Mouse (Mus musculus) midbrain, embryonic 12.5 days (tissue): ENCODE results near the gene Grin2a. TPM values are rescaled to one million over a fixed set of nuclear protein-coding genes. Genes with fewer than 3 reads are reported as not detected.

Source experiments
- ATAC-seq: fragments of 200-750 bp; cut with Nextera tagmentation; 2 replicates; pipeline ENCODE4 v1.8.0; 2017; ENCODE audit warnings: low read depth, moderate TSS enrichment, moderate library complexity; ENCODE audit not compliant: low FRiP score
- H3K27ac ChIP-seq: fragments of 300-500 bp; sonication (generic); replicated peaks from 2 replicates; pipeline ENCODE4 v1.5.1; 2016; ENCODE audit warnings: mild to moderate bottlenecking
- H3K27me3 ChIP-seq: fragments of 300-500 bp; sonication (generic); 2 replicates; pipeline ENCODE4 v1.6.1; 2016; ENCODE audit warnings: mild to moderate bottlenecking
- H3K36me3 ChIP-seq: fragments of 300-500 bp; sonication (generic); 2 replicates; pipeline ENCODE4 v1.6.1; 2016
- H3K4me1 ChIP-seq: fragments of 300-500 bp; sonication (generic); 2 replicates; pipeline ENCODE4 v1.6.1; 2016
- H3K4me2 ChIP-seq: fragments of 300-500 bp; sonication (generic); replicated peaks from 2 replicates; pipeline ENCODE4 v1.6.1; 2016; ENCODE audit warnings: mild to moderate bottlenecking, moderate library complexity
- H3K4me3 ChIP-seq: fragments of 300-500 bp; sonication (generic); 2 replicates; pipeline ENCODE4 v1.5.1; 2016; ENCODE audit warnings: mild to moderate bottlenecking
- H3K9ac ChIP-seq: fragments of 300-500 bp; sonication (generic); replicated peaks from 2 replicates; pipeline ENCODE4 v1.6.1; 2016; ENCODE audit warnings: mild to moderate bottlenecking, moderate library complexity
- H3K9me3 ChIP-seq: fragments of 300-500 bp; sonication (generic); 2 replicates; pipeline ENCODE4 v1.6.1; 2016; ENCODE audit warnings: mild to moderate bottlenecking
- WGBS: fragments of 180-500 bp; shearing (Covaris S2); methylation state at CpG from one replicate; pipeline ENCODE4 v1.1.7; 2016; 5-methylcytosine and 5-hydroxymethylcytosine counted together
- polyA plus RNA-seq: library from polyadenylated mRNA; unstranded; fragments of >200 nt; fragmentation: Nextera tagmentation; extraction: Ambion mirVana; gene quantifications from 2 replicates; pipeline ENCODE4 v1.2.1, GENCODE M21; 2016

Grin2a gene
- polyA plus RNA-seq, 1 experiment from 2014 or later: 2.8 TPM

DNA sequence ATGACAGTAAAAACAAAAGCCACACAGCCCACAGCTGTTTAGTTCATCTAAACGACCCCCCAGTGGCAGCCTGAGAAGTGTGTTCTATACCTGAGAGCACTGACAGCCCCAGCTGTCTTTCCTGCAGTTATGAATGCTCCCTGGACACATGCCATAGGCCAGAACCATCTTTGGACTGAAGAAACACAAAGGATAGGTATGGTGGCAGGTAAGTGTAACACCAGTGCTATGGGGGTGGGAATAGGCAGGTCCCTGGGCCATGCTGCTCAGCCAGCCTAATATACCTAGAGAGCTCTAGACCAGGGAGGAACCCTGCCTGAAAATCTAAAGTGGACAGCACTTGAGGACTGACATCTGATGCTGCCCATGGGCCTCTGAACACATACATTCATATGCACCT is 93.9 kb downstream of the Grin2a start:
- Histone ChIP-seq H3K9me3 (no peaks in the 10 kb centered on the region), H3K9ac (no peak overlapping the region), H3K27ac (no peak overlapping the region), H3K4me1 (no peaks in the 10 kb centered on the region), H3K4me2 (no peak overlapping the region), H3K4me3 (no peak overlapping the region), H3K36me3 (no peaks in the 10 kb centered on the region), H3K27me3 (no peaks in the 10 kb centered on the region)
- no peak for ATAC-seq
- WGBS: 58% methylated on average over 1 of the region's 1 CpGs

DNA sequence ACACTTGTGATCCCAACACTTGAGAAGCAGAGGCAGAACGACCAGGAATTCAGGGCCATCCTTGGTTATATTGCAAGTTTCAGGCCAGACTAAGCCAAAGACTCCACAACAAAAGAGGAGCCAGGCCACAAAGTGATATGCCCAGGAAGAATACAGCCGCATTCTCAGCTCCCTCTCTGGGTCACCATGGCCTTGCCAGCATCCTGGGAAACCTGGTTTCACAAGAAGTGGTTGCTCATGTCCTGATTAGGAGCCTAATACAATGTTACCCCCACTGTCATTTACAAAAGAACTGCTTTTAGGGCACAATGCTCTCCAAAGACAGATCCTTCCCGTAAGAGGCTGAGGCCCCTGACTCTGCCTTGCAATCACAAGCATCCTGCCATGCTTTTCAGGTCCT is 94.4 kb downstream of the Grin2a start:
- Histone ChIP-seq H3K9me3 (no peaks in the 10 kb centered on the region), H3K4me1 (no peaks in the 10 kb centered on the region), H3K4me2 (no peak overlapping the region), H3K36me3 (no peaks in the 10 kb centered on the region), H3K9ac (no peak overlapping the region), H3K27me3 (no peaks in the 10 kb centered on the region), H3K27ac (no peak overlapping the region), H3K4me3 (no peak overlapping the region)
- no peak for ATAC-seq
- WGBS: 82% methylated on average over 3 of the region's 3 CpGs

DNA sequence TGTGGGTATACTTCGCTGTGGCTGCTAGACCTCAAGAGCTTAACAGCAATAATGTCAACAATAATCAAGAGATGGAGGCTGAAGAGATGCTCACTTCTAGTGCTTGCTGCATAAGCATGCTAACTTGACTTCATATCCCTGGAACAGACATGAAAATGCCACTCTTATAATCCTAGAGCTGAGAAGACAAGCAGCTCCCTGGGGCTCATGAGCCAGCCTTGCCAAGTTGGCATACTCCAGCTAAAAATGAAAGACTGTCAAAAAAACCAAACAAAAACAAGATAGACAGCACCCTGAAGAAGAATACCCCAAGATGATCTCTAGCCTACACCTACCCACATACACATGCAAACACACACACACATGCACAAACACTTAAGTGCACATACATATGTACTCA is 95.2 kb downstream of the Grin2a start:
- no peaks in the 10 kb centered on the region for H3K27me3 ChIP-seq
- no peak for ATAC-seq
- H3K4me2 ChIP-seq: no peak overlapping the region
- H3K27ac ChIP-seq: no peak overlapping the region
- H3K4me1 ChIP-seq: no peaks in the 10 kb centered on the region
- 90% methylated on average over 1 of the region's 1 CpGs for WGBS
- no peaks in the 10 kb centered on the region for H3K36me3 ChIP-seq
- no peak overlapping the region for H3K9ac ChIP-seq
- H3K9me3 ChIP-seq: no peaks in the 10 kb centered on the region
- H3K4me3 ChIP-seq: no peak overlapping the region

DNA sequence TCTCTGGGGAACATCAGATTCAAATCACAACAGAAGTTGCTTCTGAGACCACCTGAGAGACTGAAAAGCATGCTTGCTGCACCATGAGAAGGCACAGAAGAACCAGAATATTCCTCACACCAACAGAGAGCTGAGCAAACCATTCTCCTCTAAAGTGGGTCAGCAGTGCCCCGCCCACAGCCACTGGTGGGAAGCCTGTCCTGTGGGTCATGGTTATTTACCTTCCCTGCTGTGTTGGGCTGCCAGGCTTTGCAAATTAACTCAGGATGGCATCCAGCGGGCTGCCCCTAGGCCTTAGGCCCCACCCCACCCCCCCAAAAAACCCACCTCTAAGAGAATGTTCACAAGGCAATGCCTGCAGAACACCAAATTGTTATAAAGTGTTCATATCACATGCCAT is 96.2 kb downstream of the Grin2a start:
- Histone ChIP-seq H3K9ac (no peak overlapping the region), H3K4me3 (no peak overlapping the region), H3K27ac (no peak overlapping the region), H3K27me3 (no peaks in the 10 kb centered on the region), H3K4me1 (no peaks in the 10 kb centered on the region), H3K9me3 (no peaks in the 10 kb centered on the region), H3K36me3 (no peaks in the 10 kb centered on the region), H3K4me2 (no peak overlapping the region)
- WGBS: 77% methylated on average over 2 of the region's 2 CpGs
- no peak for ATAC-seq

DNA sequence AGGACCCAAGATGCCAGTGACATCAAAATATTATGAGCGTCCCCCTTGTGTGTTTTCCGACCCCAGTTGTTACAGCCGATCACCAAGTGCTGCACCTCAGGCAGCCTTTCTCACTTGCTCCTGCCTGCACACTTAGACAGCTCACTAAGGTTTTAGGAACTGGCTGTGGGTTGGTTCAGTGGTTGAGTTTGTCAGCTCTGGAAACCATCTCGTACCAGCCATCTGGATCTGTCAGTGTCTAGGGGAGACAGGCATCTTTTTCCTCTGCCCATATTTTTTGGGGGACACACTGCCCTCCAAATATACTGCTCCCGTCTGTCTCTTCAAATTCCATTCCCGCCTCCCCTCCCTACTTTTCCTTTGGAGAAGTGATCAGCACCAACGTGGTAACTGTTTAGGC is 99.8 kb downstream of the Grin2a start:
- Histone ChIP-seq H3K9ac (no peak overlapping the region), H3K36me3 (no peaks in the 10 kb centered on the region), H3K27me3 (no peaks in the 10 kb centered on the region), H3K9me3 (no peaks in the 10 kb centered on the region), H3K4me2 (no peak overlapping the region), H3K4me1 (no peaks in the 10 kb centered on the region), H3K27ac (no peak overlapping the region), H3K4me3 (no peak overlapping the region)
- 84% methylated on average over 7 of the region's 7 CpGs for WGBS
- no peak for ATAC-seq

DNA sequence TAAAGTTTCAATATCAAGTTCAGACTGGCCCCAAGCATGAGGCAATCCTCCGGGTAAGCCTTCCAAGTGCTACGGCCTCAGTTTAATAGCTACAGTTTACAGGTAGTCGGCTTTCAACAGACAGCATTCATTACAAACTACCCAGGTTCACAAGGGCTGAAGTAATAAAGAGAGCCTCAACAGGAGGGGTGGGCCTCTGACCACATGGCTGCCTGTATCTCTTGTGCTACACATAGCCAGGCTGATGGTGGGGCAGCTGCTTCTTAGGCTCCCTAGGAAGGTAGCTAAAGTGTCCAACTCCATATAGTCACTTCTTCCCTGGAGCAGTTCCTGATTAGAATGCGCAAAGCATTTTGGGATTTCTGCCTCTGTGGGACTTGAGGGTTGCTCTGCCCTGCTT is 109.2 kb downstream of the Grin2a start:
- no peaks in the 10 kb centered on the region for H3K4me1 ChIP-seq
- no peak for ATAC-seq
- H3K36me3 ChIP-seq: no peaks in the 10 kb centered on the region
- H3K4me3 ChIP-seq: no peak overlapping the region
- WGBS: 79% methylated on average over 4 of the region's 4 CpGs
- H3K9ac ChIP-seq: no peak overlapping the region
- H3K4me2 ChIP-seq: no peak overlapping the region
- no peaks in the 10 kb centered on the region for H3K27me3 ChIP-seq
- no peaks in the 10 kb centered on the region for H3K9me3 ChIP-seq
- H3K27ac ChIP-seq: no peak overlapping the region

DNA sequence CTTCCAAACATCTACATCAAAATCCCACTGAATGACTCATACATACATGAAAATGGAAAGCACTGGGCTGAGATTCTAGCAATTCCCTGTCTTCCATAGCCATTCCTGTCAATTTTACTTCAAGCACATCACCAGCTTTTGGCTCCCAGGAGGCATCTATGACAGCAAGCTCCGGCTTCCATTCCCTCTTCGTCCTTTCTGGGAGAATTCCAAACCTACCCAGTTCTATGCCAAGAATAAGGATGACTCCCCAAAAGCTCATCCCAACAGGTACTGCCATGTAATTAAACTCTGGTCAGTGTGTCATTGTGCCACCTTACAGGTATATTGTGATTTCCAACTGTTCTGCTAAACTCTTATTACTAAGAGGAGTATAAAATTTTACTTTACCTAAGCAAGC is 111.2 kb downstream of the Grin2a start:
- Histone ChIP-seq H3K36me3 (no peaks in the 10 kb centered on the region), H3K9me3 (no peaks in the 10 kb centered on the region), H3K4me3 (no peak overlapping the region), H3K4me1 (no peaks in the 10 kb centered on the region), H3K27me3 (no peaks in the 10 kb centered on the region), H3K27ac (no peak overlapping the region), H3K9ac (no peak overlapping the region), H3K4me2 (no peak overlapping the region)
- WGBS: 89% methylated on average over 2 of the region's 2 CpGs
- no peak for ATAC-seq

DNA sequence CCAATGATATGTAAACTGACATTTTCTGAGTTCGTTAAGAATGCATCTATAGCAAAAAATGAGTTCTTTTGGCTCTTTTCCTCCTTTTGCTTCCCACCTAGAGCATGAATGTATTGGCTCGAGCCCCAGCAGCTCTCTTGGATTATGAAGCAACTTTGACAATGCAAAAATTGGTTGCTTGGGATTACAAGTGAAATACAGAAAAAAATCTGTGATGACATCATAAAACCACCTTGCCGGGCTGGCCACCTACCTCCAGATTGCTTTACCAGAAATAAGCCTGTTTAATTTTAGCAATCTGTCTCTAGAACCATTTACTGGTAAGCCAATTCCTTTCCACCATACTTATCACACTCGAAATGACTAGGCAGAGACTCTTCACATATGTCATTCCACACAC is 112.9 kb downstream of the Grin2a start:
- H3K9ac ChIP-seq: no peak overlapping the region

DNA sequence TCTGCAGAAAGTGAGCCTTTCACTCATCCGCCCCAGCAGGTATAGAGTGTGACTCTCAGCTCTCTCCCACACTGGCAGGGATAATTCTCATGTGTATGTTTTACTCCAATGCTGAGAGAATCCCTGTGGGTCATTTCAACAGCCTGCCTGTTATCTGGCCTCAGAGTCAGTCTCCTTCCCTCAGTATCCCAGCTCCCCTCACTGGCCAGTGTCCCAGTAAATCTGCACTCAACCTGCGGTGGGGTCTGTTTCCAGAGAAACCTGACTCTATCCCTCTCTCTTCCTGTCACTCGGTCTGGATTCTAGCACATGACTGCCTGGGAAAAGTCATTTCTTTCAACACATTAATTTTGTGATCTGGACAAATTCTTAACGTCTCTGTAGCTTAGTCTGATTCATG is 122.4 kb downstream of the Grin2a start:
- no peaks in the 10 kb centered on the region for H3K27me3 ChIP-seq
- H3K27ac ChIP-seq: no peak overlapping the region
- H3K9ac ChIP-seq: no peak overlapping the region
- no peaks in the 10 kb centered on the region for H3K9me3 ChIP-seq
- H3K4me1 ChIP-seq: no peaks in the 10 kb centered on the region
- 80% methylated on average over 4 of the region's 4 CpGs for WGBS
- no peaks in the 10 kb centered on the region for H3K36me3 ChIP-seq
- no peak overlapping the region for H3K4me2 ChIP-seq
- no peak for ATAC-seq
- H3K4me3 ChIP-seq: no peak overlapping the region

More for the DNA sequence above, 112.9 kb downstream of the Grin2a start:
- H3K36me3 ChIP-seq: no peaks in the 10 kb centered on the region
- no peaks in the 10 kb centered on the region for H3K4me1 ChIP-seq
- no peak overlapping the region for H3K4me3 ChIP-seq
- ATAC-seq: no peak
- H3K27ac ChIP-seq: no peak overlapping the region
- no peaks in the 10 kb centered on the region for H3K27me3 ChIP-seq
- 77% methylated on average over 4 of the region's 4 CpGs for WGBS
- H3K9me3 ChIP-seq: no peaks in the 10 kb centered on the region
- no peak overlapping the region for H3K4me2 ChIP-seq

DNA sequence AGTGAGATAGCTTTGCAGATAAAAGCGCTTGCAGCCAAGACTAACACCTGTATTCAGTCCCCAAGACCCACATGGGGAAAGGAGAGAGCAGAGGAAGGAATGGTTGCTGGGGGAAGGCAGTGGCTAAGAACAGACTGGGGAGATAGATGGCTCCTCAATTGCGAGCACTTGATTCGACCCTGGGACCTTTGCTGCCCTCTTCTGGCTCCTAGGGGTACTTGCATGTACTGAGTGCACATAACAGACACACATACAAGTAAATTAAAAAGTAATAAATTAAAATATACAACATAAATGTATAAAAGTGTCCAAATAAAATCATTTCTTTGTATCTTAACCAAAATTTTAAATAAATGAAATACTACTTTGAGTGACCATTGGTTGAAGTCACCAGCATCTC is 129.7 kb downstream of the Grin2a start:
- ATAC-seq: no peak
- Histone ChIP-seq H3K4me1 (no peaks in the 10 kb centered on the region), H3K27me3 (no peaks in the 10 kb centered on the region), H3K9me3 (no peaks in the 10 kb centered on the region), H3K36me3 (no peaks in the 10 kb centered on the region), H3K27ac (no peak overlapping the region), H3K9ac (no peak overlapping the region), H3K4me3 (no peak overlapping the region), H3K4me2 (no peak overlapping the region)
- 74% methylated on average over 3 of the region's 3 CpGs for WGBS

DNA sequence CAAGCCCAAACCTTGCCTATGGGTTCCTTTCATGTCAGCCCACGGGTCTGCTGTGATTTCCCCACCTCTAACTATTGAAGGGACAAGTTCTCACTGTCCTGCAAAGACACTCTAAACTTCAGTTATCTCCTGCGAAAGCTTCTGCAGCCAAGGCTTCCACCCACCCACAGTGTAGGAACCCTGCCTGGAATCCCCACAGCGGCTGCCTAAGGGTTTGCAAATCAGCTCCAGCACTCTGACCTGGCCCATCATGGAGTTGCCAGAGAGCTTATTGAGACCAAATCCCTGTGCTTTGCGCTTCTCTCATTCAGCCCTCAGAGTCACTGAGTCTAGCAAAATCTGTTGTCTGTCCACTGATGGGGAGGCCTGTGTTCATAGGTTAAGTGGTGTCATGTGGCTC is 130.3 kb downstream of the Grin2a start:
- 74% methylated on average over 4 of the region's 4 CpGs for WGBS
- ATAC-seq: no peak
- Histone ChIP-seq H3K9ac (no peak overlapping the region), H3K9me3 (no peaks in the 10 kb centered on the region), H3K27ac (no peak overlapping the region), H3K27me3 (no peaks in the 10 kb centered on the region), H3K4me2 (no peak overlapping the region), H3K4me3 (no peak overlapping the region), H3K4me1 (no peaks in the 10 kb centered on the region), H3K36me3 (no peaks in the 10 kb centered on the region)

DNA sequence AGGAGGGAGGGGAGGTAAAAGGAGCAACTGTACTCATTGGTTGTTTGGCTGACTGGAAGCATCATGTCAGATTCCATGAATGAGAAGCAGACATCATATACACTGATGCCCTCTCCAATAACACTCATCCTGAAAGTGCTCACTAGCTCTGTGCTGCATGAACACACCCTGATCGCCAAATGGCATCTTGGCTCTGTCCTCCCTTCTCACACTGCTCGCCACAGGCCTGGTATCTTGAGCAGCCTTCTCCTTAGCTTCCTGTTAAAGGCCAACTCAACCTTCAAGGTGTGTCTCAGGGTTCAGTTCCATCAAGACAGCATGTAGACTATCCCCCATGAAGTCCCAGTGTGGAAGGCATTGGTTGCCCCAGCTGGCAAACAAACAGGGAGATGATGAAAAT is 137.6 kb downstream of the Grin2a start:
- WGBS: 81% methylated on average over 2 of the region's 2 CpGs
- Histone ChIP-seq H3K27me3 (no peaks in the 10 kb centered on the region), H3K4me1 (no peaks in the 10 kb centered on the region), H3K27ac (no peak overlapping the region), H3K4me2 (no peak overlapping the region), H3K4me3 (no peak overlapping the region), H3K36me3 (no peaks in the 10 kb centered on the region), H3K9ac (no peak overlapping the region), H3K9me3 (no peaks in the 10 kb centered on the region)
- ATAC-seq: no peak

DNA sequence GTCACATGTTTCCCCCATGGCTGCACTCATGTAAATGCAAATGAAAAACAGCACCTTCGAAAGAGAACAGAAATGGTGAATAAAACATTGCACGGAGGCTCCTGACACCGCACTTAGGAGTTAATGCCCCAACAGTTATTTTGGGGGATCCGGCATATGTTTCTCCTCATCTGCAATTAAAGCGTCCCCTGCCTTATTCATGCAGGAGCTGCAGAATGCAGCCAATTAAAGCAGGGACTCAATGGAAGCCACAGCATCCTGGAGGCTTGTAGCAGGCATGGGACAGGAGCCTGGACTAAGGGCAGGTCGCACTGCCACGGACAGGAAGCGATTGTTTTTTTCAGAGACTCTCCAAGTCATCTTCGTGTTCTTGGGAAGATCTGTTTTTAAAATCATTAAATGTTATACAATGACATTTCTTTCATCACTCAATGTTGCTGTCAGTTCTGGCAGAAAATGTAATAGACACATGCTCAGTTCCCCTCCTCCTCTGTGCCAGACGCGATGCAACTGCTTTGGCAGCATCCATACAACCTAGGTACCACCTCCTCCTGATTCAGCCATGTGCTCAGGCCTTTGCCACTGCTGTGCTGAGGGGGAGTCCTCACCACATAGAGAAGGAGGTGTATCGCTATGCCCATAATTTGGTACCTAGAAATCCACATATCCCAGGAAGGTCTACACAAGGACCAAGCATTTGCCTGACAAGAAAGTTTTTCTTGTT is 143.9 kb downstream of the Grin2a start:
- Histone ChIP-seq H3K9ac (no peak overlapping the region), H3K9me3 (no peaks in the 10 kb centered on the region), H3K4me2 (no peak overlapping the region), H3K4me1 (no peaks in the 10 kb centered on the region), H3K4me3 (no peak overlapping the region), H3K27me3 (no peaks in the 10 kb centered on the region), H3K36me3 (no peaks in the 10 kb centered on the region), H3K27ac (no peak overlapping the region)
- no peak for ATAC-seq
- 86% methylated on average over 12 of the region's 12 CpGs for WGBS
